Mouse (Mus musculus) lung, postnatal 25 days (tissue): Measurements from ENCODE around the gene Mbip.

Experiments used
- DNase-seq: peaks from one replicate; pipeline ENCODE4 v3.0.0; 2022; ENCODE audit warnings: low spot score

Mbip gene

DNA sequence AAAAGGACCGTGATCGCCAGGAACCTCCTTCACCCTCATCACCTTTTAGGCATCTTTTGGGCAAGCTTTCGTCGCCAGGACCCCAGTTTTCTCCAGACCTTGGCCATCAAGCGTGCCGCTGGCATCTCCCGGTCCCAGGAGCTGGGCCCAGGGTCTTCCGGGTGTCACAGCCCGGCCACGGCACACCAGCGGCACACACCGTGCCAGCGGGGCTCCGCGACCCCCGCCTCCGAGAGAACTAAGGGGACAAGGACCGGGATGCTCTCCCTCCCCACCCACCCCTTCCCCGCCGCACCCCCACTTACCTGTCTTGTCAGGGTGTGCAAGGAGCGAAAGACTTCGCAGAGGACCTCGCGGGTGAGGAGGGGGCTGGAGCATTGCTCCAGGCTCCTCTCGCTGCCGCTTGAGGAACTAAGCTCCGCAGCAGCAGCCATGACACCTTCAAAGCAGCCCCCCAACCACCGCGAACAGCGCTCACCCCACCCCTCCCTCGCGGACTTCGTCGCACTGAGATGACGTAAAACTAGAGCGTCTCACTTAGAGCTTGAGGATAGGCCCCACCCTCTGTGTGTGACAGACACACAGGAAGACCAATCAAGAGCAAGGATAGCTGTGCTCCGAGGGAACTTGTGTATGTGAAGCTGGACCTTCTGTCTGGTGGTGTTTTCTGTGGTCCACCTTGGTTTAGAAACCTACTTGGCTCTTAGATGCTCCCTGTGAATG, at the start of gene Mbip:
TSS of gene Mbip (minus strand) at position 528 of the 723 bp plus-strand sequence.
- peak; percentile 98 for DNase-seq

DNA sequence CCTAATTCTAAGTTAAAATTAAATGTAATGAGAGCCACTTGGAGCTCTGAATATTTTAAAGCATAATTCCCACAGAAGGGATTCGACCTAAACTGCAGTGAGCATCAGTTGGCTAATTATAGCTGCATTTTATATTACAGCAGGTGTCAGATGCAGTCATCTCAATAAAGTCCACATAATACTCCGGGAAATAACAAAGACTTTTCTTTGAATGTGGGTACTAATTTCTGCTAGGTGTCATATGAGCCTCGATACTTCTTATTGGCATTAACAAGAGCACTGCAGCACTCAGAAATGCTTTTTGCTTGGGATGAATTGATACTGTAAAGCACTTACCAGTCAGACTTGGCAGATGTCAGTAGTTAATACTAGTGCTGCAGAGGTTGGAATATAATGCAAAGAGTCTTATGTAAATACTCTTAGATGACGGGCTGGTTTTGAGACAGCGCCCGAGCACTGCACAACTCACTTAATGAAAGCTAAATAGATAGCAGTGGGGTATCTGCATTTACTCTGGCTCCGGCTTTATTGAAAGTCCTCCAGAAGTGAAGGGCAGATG, 42.0 kb upstream of the Mbip start:
- DNase-seq = no peak

DNA sequence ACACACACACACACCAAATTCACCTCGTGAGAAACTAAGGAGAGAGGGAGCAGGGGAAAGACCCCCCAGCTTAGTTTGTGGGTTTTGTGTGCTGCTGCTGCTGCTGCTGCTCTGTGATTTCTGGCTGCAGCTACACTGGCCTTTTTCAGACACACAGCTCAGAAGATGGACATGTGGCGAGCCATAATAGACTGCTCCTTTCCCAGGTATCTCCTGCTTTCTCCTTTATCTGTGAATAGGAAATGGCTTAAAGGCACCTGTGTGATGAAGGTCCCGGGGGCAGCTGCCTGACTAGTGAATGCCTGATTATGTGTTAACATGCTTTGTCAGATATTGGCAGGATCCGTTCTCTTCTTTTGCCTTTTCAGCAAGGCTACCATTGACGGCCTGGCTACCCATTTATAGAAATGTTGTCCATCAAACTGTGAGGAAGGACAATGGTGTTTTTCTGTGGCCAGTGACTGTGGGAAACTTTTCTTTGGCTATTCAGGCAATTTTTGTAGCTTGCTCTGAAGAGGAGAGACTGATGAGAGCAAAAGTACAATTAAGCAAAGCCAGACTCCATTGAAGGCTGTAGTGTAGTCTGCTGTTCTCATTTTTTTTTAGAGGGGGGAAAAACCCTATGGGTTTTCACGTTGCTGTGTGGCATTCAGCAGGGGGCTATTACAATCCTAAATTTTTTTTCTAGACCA, 41.4 kb upstream of the Mbip start:
- DNase-seq = no peak

DNA sequence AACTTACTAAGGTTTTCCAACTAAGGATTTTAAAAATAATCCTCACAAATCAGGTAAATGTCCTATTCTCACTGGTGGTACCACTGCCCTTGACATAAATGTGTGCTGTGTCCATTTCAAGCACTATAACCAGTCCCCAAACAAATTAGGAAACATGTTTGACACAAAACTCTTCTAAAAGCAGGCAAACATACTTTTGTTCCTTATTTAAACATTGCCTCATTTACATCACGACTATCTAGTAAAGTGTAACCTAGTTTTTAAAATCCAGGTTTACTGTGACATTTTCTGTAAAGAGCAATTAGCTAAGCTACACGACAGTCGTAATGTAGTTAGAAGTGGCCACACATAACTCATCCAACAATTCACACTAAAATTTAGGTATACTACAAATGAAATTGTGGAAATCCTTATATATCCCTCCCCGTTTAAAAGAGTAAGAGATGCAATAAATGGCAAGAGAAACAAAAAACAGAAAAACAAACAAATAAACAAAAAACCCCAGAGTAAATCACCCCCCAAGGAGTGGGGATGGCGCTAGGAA, 851 bp downstream of the Mbip start:
- DNase-seq = no peak

DNA sequence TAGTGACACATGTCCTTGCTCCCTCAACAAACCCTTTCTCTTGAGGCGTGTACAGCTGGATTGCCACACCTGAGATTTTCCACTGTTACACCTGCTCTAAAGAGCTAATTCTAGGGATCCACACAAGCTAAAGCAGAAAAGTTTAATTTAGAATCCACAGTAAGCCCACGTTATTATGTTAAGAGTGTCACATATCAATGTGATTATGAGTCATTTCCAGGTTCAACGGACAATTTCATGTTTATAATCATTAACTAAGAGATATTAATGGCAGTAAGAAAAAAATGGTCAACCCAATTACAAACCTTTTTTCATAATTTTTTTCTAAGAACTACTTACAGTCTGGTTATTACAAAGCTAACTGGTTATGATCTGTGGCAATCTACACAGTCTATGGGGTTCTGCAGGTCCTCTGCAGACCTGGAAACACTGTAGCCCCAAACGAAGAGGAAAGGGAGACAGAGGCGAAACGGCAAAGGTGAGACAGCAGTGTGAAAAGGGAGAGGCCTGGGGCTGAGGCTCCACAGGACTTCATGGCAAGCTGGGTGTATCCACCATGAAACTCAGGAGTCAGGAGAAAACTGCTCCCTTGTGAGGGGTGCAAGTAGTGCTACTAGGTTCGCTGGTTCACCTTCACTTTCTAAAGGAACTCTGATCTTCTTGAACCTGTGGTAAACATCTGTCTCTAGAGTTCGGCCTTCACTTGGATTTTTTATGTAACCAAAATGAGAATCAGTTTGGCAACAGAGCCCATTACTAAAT, 6.2 kb downstream of the Mbip start:
- DNase-seq = no peak

DNA sequence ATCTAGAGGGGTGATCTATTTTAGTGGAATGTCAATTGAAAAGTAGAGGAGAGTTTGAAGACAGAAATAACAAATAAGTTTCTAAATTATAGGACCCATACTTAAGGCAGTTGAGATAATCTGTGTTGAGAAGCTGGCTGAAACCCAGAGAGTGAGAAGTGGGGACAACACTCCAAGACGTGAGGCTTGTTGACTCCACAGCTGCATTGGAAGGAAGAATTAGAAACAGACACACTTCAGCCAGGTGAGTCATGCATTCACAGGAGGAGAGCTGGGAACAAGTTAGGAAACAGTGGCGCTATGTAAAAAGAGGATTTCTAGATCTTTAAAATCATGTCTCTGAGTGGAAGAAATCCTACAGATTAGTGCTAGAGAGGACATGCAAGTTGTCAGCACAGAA, 12.2 kb downstream of the Mbip start:
- DNase-seq = peak; percentile 41

DNA sequence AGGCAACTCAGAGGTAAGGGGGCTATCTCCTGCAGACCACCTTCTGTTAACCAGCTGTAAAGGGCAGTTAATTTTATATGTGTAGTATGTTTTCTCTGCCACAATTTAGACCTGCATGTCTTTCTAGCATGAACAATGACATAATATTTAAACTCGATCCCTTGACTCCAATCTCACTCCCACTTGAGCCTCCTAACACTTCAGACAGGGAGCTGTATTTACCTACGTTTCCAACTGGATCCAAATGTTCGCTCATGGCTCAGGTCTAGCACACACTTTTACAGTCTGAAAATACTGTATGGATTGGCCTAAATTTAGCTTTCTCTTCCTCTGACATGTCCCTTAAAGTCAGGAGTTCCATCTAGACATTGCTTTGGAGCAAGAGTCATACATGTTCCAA, 13.2 kb downstream of the Mbip start:
- peak; percentile 53 for DNase-seq

DNA sequence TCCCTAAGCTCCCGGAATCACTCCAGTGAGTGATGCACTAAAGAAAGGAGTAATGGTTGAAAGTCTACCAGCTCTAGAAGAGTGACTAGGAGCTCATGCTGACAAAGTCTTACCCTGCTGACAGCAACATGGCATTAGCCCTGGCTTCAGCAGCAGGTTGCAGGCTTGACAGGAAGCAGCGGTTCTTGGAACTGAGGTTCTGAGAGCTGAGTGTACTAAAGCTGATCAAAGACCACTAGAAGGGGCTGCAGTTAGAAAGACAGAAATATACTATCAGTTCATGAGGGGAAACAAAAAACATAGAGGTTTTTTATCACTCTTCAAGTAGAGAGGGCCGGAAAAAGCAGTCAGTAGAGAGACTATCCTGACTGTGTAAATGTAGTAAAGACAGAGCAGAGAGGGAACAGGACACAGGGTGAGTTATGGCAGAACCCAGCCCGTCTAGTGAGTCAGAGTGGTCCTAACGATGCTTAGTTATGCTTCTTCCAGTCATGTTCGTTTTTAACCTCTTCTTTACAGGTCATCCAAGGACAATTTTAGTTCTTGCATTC, 18.2 kb downstream of the Mbip start:
- DNase-seq = no peak

DNA sequence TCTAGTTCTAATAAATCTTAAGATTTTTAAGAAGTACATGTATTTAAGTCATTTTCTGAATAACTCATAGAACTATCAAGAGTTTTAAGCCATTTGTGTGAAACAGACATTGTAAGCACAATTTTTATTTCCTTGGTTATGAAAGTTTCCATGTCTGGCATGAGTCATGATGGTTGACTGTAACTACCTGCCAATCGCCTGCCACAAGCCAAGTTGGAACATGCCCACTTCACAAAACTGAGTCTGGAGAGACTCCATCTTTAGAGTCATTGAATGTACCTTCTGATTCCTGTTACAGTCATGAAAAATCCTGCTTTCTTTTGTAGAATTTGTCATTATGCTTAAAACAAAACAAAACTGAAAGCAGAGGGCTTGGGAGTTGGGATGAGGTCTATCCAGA, 19.8 kb downstream of the Mbip start:
- no peak for DNase-seq

DNA sequence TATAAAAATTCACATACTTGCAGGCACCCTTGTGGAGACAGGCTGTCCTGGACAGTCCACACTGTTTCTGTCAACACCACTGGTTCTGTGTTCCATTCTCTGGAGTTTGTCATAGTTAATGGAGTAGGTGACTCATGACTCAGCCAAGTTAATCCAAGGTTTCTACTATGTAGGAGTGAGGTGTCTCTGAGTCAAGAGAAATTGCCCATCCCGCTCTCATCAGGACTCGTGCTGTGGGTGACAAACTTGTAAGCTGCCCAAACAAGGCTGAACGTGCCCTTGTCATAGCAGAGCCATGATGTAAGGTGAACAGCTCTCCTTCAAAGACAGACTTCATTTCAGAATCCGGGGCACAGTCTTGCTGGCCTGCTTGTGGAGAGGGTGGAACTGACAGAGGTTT, 26.8 kb downstream of the Mbip start:
- DNase-seq = no peak

DNA sequence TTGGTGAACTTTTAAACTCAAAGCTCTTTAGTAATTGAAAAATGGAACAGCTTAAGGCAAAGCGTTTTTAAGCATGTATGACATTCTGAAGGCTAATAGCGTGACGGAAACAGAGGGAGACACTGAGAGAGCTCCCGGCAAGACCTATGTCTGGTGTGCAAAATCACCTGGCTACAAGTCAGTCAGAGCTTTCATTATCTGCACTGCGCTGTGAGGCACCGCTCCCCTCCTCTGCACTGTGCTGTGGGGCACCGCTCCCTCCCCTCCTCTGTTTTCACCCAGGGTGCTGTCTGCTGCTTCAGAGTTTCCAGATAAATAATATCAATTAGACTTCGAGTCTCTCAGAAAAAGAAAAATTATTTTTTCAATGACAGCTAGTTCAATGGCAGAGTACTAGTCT, 27.6 kb downstream of the Mbip start:
- DNase-seq = no peak

DNA sequence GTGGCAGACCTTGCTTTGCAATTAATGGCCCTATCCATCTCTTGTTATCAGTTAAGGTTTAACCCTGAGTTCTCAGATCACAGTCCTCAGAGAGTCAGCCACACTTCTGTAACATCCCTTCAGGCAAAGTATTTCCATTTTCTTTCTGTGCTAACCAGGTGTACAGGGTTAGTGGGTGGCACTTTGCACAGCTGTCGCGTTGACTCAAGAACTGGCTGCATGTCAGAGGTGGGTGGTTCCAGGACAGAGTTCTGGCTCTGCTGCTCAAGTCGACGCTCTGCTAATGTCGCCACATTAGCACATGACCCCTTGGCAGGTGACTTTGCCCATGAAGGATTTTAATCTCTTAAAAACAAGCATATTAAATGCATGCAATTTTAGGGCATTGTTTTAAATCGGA, 39.9 kb downstream of the Mbip start:
- DNase-seq = peak; percentile 57

DNA sequence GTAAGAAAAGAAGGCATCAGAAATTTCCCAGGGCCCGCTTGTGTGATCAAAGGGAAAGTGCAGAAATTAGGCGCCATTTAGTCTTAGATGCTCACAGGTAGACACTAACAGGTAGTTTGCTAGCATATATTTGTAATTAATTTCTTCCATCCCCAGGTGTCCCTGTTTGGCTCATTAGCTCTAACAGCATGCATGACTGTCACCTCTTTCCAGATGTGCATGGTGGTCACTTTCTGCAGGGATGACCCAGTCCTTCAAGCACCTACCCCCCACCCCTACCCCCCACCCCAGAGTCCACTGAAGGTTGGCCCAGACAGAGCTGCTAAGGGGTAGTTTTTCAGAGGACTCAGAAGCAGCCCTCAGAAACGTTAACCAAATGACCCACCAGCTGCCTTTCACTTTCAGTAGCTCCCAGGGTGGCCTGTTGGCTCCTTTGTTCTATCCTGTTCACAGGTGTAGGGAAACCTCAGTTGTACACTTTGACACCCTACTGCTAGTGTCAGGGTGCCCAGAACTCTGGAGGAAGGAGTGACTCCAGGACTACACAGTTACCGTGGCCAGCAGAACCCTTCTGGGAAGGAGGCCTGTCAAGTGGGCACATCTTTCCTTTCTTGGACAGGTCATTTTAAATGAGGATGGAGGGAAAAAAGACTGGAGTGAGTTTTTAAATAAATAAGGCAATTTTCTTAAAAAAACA, 43.2 kb downstream of the Mbip start:
- no peak for DNase-seq

DNA sequence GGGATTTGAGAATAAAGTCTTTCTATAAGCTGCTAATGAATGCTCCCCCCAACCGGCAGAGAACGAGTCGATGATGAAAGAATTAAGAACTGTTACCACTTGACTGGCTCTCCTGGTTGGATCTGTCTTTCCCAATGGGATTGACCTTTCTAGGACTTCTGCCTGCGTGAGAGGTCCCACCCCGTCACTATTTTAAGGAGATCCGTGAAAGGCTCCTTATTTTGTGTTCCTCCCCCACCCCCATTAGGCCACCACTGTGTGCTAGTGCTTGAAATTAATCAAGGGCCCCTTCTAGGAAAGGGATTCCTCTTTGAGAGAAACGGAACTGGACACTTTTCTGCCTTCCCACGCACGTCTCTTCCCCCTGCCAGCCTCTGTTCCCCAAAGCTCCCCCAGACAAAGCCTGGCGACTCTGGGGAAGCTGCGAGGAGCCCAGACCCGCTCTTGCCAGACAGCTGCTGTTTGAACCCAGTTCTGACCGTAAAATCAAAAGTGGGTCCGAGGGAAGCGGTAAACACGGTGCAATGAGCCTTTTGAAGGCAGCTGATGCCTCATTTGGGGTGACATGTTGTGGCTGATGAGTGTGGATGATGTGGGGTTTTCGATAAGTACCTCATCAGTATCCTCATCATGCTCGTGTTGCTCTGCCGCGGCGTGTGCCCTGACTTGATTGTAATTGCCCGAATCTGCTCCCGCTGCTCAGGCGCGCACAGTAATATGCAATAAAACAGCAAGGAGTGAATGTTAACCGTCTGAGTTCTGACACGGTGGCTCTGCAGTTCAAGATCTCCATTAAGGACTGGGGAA, 44.0 kb downstream of the Mbip start:
- peak; percentile 51 for DNase-seq

DNA sequence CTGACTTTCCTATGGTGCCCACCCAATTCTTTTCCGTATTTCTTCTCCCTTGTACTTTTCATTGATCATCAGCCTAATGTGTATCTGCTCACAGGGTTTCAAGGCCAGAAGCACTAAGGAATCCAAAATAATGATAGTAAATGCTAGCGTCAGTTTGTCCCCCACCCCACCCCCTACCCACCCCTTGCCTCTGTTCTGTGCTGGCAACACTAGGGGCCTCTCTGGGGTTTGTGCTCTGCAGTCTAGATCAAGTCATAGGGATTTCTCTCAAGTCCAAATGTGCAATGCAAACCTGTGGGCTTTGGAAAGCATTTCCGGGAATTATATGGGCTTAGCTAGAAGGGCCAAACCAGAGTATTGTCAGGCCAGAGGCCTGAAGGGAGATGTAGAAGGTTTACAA, 46.1 kb downstream of the Mbip start:
- DNase-seq = no peak

DNA sequence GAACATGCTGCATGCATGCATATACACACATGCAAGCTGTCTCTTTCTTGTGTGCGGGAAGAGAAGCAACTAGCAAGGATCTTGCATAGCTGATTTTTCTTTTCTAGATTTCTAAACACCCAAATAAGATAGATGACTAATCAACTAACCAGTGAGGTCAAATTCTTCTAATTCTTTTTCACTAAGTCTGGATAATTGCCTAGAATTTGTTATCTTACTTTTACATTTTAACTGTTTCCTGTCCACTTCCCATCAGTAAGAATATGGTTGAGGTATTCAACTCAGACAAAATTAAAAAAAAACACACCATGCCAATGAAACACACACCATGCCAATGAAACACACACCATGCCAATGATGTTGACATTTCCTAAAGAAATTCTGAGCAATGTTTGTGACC, 46.8 kb downstream of the Mbip start:
- no peak for DNase-seq

DNA sequence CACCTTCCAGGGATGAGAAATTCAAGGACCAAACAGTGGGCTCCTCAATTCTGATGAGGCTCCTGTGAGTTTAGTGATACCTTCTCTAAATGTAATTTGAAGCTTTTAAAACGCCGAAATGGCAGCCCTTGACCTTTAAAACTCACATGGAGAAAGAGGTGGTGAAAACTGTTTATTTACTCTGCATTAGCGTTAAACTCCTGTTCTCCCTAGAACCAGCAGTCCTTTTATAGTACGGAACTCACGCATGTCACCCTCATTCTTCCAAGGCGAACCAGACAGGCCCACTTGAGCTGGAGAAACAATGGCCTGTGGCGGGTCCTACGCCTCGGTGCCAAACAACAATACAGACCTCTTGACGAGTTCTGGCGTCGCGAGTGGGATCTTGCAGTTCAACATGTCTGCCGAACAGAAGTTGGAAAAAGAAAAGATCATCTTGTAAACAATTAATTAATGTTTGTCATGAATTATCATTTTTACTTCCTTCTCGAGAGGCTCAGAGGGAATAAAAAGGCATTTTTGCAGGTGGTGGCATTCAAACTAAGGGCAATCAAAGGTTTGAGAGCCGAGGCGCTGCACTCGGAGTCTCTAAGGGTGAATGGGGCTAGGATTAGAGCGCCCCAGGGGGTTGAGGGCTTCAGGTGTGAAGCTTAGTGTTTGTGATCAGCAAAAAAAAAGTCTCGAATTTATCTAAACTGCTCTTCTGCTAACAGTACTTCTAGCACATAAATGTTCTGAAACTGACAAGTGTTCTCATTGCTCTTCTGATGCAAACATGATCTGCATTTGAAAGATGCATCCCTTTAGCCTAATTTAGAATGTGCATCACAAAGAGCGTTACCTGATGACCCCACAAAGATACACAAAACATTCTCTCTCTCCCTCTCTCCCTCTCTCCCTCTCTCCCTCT, 47.5 kb downstream of the Mbip start:
- DNase-seq = no peak

DNA sequence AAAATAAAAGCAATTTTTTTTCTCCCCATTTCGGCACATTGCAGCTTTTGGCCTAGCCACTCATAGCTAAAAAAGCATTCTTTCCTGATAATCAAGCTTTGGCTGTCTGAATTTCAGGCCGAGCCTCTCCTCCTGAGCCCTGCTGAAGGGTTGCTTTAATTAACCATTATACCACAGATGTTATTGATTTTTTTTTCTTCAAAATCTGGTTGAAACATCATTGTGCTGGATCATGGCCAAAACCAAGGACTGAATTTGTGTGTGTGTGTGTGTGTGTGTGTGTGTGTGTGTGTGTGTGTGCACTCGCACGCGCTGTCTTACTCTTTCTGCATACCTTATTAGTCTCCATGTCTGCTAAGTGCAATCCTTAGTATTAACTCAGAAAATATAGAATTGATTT, 48.6 kb downstream of the Mbip start:
- no peak for DNase-seq

DNA sequence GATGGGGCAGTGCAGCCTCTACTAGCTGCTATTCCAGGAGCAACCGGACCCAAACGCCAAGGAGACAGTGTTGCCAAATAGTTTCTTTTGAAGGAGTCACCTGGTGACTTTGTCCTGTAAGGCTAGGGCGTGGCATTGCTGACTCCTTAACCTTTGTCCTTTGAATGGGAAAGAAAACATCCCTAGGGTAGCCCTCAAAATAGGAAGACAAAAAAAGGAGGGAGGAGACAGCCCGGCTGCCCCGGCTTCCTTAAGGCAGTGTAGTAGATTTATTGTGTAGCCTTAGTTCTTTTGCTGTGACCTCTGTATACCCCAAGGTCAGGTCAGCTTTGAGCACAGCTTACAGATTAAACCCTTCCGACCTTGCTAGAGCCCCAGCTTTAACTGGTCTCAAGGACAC, 49.2 kb downstream of the Mbip start:
- DNase-seq = peak; percentile 68

DNA sequence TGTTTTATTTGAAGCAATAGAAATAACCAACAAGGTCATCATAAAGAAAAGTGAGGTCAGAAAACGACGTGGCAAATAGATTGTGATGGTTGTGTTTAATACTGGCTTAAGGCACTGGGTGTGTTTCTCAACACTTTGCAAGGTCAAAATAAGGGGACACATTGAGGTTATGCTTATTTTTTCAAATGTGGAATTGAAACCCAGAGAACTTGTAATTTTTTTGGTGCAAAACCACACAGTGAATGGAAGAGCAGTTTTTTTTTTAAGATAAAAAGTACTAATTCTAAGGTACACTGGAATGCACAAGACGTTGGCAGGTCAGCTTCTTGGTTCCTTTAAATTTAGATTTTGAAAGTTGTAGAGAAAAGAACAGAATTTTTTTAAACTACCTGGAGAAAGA, 50.5 kb downstream of the Mbip start:
- no peak for DNase-seq
